Mouse (Mus musculus) stomach, postnatal 0 days (tissue): ENCODE data around the gene Rbpms2.

ENCODE experiments used
- CTCF ChIP-seq: IDR thresholded peaks from 2 replicates; pipeline ENCODE4 v1.5.1; 2016; ENCODE audit warnings: antibody characterized with exemption, low read depth, mild to moderate bottlenecking, moderate library complexity
- EP300 ChIP-seq: optimal IDR thresholded peaks from 2 replicates; pipeline ENCODE3; 2016; ENCODE audit warnings: antibody characterized with exemption

DNA sequence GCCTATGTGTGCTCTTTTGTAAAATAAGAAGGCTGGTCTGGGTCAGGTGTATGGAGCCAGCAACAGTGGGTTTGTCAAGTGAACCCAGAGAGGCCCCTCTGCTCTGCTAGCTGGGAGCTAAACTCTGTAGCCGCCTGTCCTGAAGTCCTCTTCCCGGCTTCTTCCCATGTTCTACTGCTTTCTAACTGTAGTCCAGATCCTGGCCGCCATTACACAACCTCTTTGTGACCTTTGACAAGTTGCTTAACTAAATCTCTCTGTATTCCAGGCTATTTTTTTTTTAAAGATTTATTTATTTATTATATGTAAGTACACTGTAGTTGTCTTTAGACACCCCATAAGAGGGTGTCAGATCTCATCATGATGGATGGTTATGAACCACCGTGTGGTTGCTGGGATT, 24.3 kb downstream of the Rbpms2 start:
- TF ChIP-seq CTCF (no peak), EP300 (no peak)
